8 mouse cellular contexts compared by ENCODE assay signal in the genomic region with DNA sequence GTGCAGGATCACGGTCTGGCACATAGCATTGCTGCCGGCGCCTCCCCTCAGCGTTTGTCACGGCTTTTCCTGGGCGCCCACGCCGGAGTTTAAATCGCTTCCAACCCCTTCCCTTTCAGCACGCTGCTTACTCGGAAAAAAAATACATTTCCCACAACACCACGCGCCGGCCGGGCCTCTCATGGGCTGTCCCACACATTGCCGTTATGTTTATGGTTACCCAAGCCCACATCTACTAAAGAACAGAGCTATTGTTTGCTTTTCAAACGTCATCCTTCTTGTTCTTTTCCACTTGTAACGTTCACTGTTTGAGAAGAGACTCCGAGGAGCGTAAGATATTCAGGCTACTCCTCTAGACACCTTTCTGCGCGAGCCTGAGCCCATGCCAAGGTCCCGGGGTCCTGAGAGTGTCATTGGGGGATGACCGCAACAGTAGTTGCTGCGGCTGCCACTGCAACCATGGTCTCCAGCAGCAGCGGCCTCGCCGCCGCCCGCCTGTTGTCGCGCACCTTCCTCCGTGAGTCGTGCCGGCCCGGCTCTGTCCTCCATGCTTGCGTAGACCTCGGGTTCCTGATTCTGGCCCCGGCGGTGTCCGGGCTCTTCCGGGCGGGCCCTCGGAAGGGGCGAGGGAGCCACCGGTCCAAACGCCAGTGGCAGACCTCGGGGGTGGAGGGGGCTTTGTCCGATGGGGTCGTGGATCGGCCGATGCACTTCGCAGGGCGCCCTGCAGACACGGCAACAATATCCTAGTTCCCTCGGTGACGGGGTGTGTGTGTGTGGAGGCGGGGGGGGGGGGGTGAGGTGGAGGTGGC. TPM values are rescaled to one million over a fixed set of nuclear protein-coding genes. Genes with fewer than 3 reads are reported as not detected.
DNase-seq lines count a peak whose midpoint lies in the region; ATAC-seq lines count a peak whose summit lies in the region.

A gene (plus strand): TSS at position 146 of the 812 bp plus-strand sequence.

- H3K4me3 ChIP-seq in hindbrain, embryonic 11.5 days (ENCODE audit: low read depth, low read length) = peak within 1 kb of the TSS; percentile 82

- DNase-seq in MN1 (ENCODE audit: low spot score) = peak; percentile 87
- peak; percentile 92 for DNase-seq in cerebellum, adult 9-10 months
- peak; percentile 84 to 95 for DNase-seq in frontal cortex, adult 2 months (ENCODE audit: extremely low spot score in 1 of 2, low spot score in 1 of 2)
- DNase-seq in hindbrain, embryonic 11.5 days (ENCODE audit: low spot score) = peak; percentile 89
- peak; percentile 85 to 91 for DNase-seq in layer of hippocampus, postnatal 10 days (ENCODE audit: low spot score in 2 of 2)
- DNase-seq in lung, postnatal 10 days = peak; percentile 91
- DNase-seq in ovary, postnatal 36 days (ENCODE audit: low spot score) = peak; percentile 83
- DNase-seq in thymus, postnatal 25 days = peak; percentile 83

- no peaks in the 10 kb centered on the region for H3K36me3 ChIP-seq in hindbrain, embryonic 11.5 days (ENCODE audit: control insufficient read depth, insufficient read depth, low read length)

- H3K9ac ChIP-seq in hindbrain, embryonic 11.5 days (ENCODE audit: low read depth, low read length) = peak within 1 kb of the TSS; percentile 86

- ATAC-seq in hindbrain, embryonic 11.5 days (ENCODE audit: low FRiP score) = peak; percentile 98

- no peaks in the 10 kb centered on the region for H3K27me3 ChIP-seq in hindbrain, embryonic 11.5 days (ENCODE audit: control insufficient read depth, insufficient read depth, low read length)

- no peaks in the 10 kb centered on the region for H3K4me1 ChIP-seq in hindbrain, embryonic 11.5 days (replicated peaks; ENCODE audit: control insufficient read depth, insufficient read depth, low read length)

- no peak within 1 kb of the TSS; the same call in 1 of the 2 replicates for H3K27ac ChIP-seq in hindbrain, embryonic 11.5 days (ENCODE audit: low read depth, low read length)

- peak within 1 kb of the TSS; percentile 67 for H3K4me2 ChIP-seq in hindbrain, embryonic 11.5 days (replicated peaks; ENCODE audit: low read depth, low read length)

- H3K9me3 ChIP-seq in hindbrain, embryonic 11.5 days (ENCODE audit: control insufficient read depth, low read length) = no peaks in the 10 kb centered on the region

- WGBS in hindbrain, embryonic 11.5 days = under 1% methylated on average over 56 of the region's 58 CpGs

RNA-seq across cellular contexts. Expression of the gene that starts here (rescaled TPM):
- 123 and 136 TPM in 2 replicates for polyA plus RNA-seq in frontal cortex, adult 2 months (2012; rRNA removed)
- polyA plus RNA-seq in hindbrain, embryonic 11.5 days (2014; fragmentation: Nextera tagmentation; extraction: Ambion mirVana) = 177 and 188 TPM in 2 replicates
- 100 to 1,000 TPM; 109 to 114 TPM for total RNA-seq in layer of hippocampus, postnatal 10 days (2021)
